Mouse (Mus musculus) E14TG2a.4 (cell line): ENCODE data around the gene Ndrg3.

Experiments used
- CTCF ChIP-seq: conservative IDR thresholded peaks from 2 replicates; pipeline ENCODE4 v1.5.1; 2014; ENCODE audit warnings: low read length
- NANOG ChIP-seq: IDR thresholded peaks from 2 replicates; pipeline ENCODE4 v1.6.1; 2014; ENCODE audit warnings: borderline replicate concordance, low read length, mixed read lengths
- POU5F1 ChIP-seq: IDR thresholded peaks from 2 replicates; pipeline ENCODE4 v1.6.1; 2014; ENCODE audit warnings: low read length, borderline replicate concordance

- no peak for TF ChIP-seq CTCF
- TF ChIP-seq POU5F1: no peak
- TF ChIP-seq NANOG: no peak
Measured at GRCm38 (mm10) chr2:156892240-156892639, 99.6 kb downstream of the Ndrg3 start.
